Comparison of ENCODE assay signal across 18 mouse cellular contexts in the genomic region with DNA sequence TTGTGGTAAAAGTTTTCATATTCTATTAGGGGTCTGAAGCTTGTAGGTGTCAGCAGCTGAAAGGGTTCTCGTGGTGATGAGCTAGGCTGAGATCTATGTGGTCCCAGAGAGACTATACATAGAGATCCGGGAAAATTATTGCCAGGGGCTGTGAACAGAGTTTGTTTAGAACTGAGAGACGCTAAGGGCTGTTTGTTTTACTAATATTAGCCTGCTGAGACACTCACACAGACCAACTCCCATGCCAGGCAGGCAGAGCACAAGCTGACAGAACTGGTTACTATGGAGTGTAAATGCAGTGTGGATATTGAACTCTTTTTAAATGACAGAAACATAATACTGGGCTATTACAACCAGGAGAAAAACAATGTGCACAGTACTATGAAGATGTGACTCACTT.
DNase-seq lines count a peak whose midpoint lies in the region; ATAC-seq and TF ChIP-seq lines count a peak whose summit lies in the region.
"Had no signal": no experiment of that assay in that cellular context is flagged by ENCODE, and none has a peak within 500 bp of the region (broad histone marks: within the 10 kb centered on the region; RNA-seq: fewer than 3 reads in every experiment).

No protein-coding gene starts in this region.

- DNase-seq in layer of hippocampus, adult 9-11 months, result peak; percentile 58
- no peak for DNase-seq in layer of hippocampus, adult 9-10 months (ENCODE audit: low spot score)
- DNase-seq in lung, embryonic 14.5 days, result peak; percentile 13
- DNase-seq in lung, postnatal 4 days, result no peak
- peak; percentile 43 for DNase-seq in brain, adult 2 months (ENCODE audit: low read depth, low spot score)
- no peak for DNase-seq in gastrocnemius, postnatal 14 days
- DNase-seq: adrenal gland, adult 2 months; adrenal gland, postnatal 10 days; adrenal gland, postnatal 25 days; cerebellum, adult 11-12 months; cerebellum, adult 2 months; cerebellum, adult 9-10 months; cerebellum, postnatal 10 days; cerebellum, postnatal 25 days had no signal

- intact Hi-C loops in gastrocnemius, postnatal 14 days (cut with DNase I; ENCODE audit: low total_unique reads), result no loop called here

- no peak for TF ChIP-seq CTCF in lung, embryonic 14.5 days (IDR thresholded peaks at IDR 0.05; ENCODE audit: low read depth)

- no peak overlapping the region for H3K4me3 ChIP-seq in lung, embryonic 14.5 days (ENCODE audit: low read depth, low read length)
- H3K4me3 ChIP-seq: embryonic facial prominence, embryonic 10.5 days; embryonic facial prominence, embryonic 12.5 days; forebrain, embryonic 13.5 days; forebrain, embryonic 15.5 days had no signal

- H3K27me3 ChIP-seq in lung, embryonic 14.5 days (ENCODE audit: insufficient read depth, low read length), result no peaks in the 10 kb centered on the region
- H3K27me3 ChIP-seq: embryonic facial prominence, embryonic 12.5 days; forebrain, embryonic 13.5 days; forebrain, embryonic 15.5 days had no signal

- H3K9me3 ChIP-seq in lung, embryonic 14.5 days (ENCODE audit: low read depth, low read length), result no peaks in the 10 kb centered on the region
- H3K9me3 ChIP-seq: embryonic facial prominence, embryonic 12.5 days; forebrain, embryonic 13.5 days; forebrain, embryonic 15.5 days had no signal

- H3K4me1 ChIP-seq in lung, embryonic 14.5 days (ENCODE audit: insufficient read depth), result no peaks in the 10 kb centered on the region
- H3K4me1 ChIP-seq: embryonic facial prominence, embryonic 10.5 days; embryonic facial prominence, embryonic 12.5 days; forebrain, embryonic 15.5 days had no signal

- 20% methylated on average over 3 of the region's 3 CpGs for WGBS in lung, embryonic 14.5 days

- no peak overlapping the region for H3K27ac ChIP-seq in lung, embryonic 14.5 days (ENCODE audit: low read depth)
- H3K27ac ChIP-seq: embryonic facial prominence, embryonic 10.5 days; embryonic facial prominence, embryonic 12.5 days; forebrain, embryonic 13.5 days; forebrain, embryonic 15.5 days had no signal

- H3K9ac ChIP-seq in lung, embryonic 14.5 days, result no peak overlapping the region
- H3K9ac ChIP-seq: embryonic facial prominence, embryonic 12.5 days; forebrain, embryonic 13.5 days; forebrain, embryonic 15.5 days had no signal

- ATAC-seq in lung, embryonic 14.5 days (ENCODE audit: insufficient read depth), result no peak
- ATAC-seq: forebrain, embryonic 13.5 days; forebrain, embryonic 15.5 days had no signal

- H3K36me3 ChIP-seq in lung, embryonic 14.5 days (ENCODE audit: insufficient read depth), result no peaks in the 10 kb centered on the region
- H3K36me3 ChIP-seq: embryonic facial prominence, embryonic 10.5 days; embryonic facial prominence, embryonic 12.5 days had no signal

- H3K4me2 ChIP-seq in lung, embryonic 14.5 days, result no peak overlapping the region
- H3K4me2 ChIP-seq: embryonic facial prominence, embryonic 12.5 days; forebrain, embryonic 13.5 days; forebrain, embryonic 15.5 days had no signal

Comparison
In these comparisons a context has a peak if more than half of its experiments do, and no peak if none do; other contexts are left out.
1. DNase-seq: peak in layer of hippocampus, adult 9-11 months (single experiment), lung, embryonic 14.5 days (single experiment) and brain, adult 2 months (single experiment); none in layer of hippocampus, adult 9-10 months (single experiment), lung, postnatal 4 days (0 of 2) and gastrocnemius, postnatal 14 days (single experiment).